Mouse (Mus musculus) cortical plate, adult 2 months (tissue): Measurements from ENCODE around the gene Sap30l. TPM values are rescaled to one million over a fixed set of nuclear protein-coding genes. Genes with fewer than 3 reads are reported as not detected.

Experiments used
- H3K27ac ChIP-seq: fragments of 200-500 bp; 2 replicates; pipeline ENCODE4 v1.5.1; 2012; ENCODE audit warnings: low read length, control low read depth, inconsistent platforms; ENCODE audit not compliant: insufficient read depth
- H3K4me1 ChIP-seq: fragments of 200-500 bp; 2 replicates; pipeline ENCODE4 v1.6.1; 2011; ENCODE audit warnings: low read length; ENCODE audit not compliant: control insufficient read depth, insufficient read depth
- H3K4me3 ChIP-seq: fragments of 200-500 bp; 2 replicates; pipeline ENCODE4 v1.5.1; 2011; ENCODE audit warnings: mild to moderate bottlenecking, low read length, control low read depth; ENCODE audit not compliant: insufficient read depth
- CTCF ChIP-seq: fragments of 200-500 bp; IDR thresholded peaks from 2 replicates; pipeline ENCODE4 v1.5.1; 2011; ENCODE audit warnings: mild to moderate bottlenecking, control low read depth, low read length; ENCODE audit not compliant: insufficient read depth; ENCODE audit errors: extremely low read depth
- POLR2A ChIP-seq: fragments of 200-500 bp; IDR thresholded peaks from 2 replicates; pipeline ENCODE4 v1.6.1; 2011; ENCODE audit warnings: mild to moderate bottlenecking, low read length, control low read depth; ENCODE audit not compliant: insufficient read depth; ENCODE audit errors: extremely low read depth
- polyA plus RNA-seq: library from polyadenylated mRNA; depleted of rRNA; stranded (reverse); fragments of >200 nt; gene quantifications from 2 replicates; pipeline ENCODE4 v1.2.3, GENCODE M21; 2012

Sap30l gene
- polyA plus RNA-seq, 1 experiment: 37.7 TPM

GRCm38 (mm10) chr11:57773479-57773878 is 28.0 kb upstream of the Sap30l start:
- TF ChIP-seq POLR2A: no peak
- TF ChIP-seq CTCF: no peak
- Histone ChIP-seq H3K4me1 (no peaks in the 10 kb centered on the region), H3K27ac (no peak overlapping the region), H3K4me3 (no peak overlapping the region)

- no peak overlapping the region for H3K27ac ChIP-seq
- H3K4me1 ChIP-seq: no peaks in the 10 kb centered on the region
- TF ChIP-seq POLR2A (no peak), CTCF (no peak)
- no peak overlapping the region for H3K4me3 ChIP-seq
Measured at GRCm38 (mm10) chr11:57773936-57774335, 27.5 kb upstream of the Sap30l start.

GRCm38 (mm10) chr11:57775868-57776267 is 25.6 kb upstream of the Sap30l start:
- Histone ChIP-seq H3K4me3 (no peak overlapping the region), H3K27ac (no peak overlapping the region), H3K4me1 (no peaks in the 10 kb centered on the region)
- no peak for TF ChIP-seq CTCF

- H3K4me1 ChIP-seq: no peaks in the 10 kb centered on the region
- TF ChIP-seq POLR2A (no peak), CTCF (no peak)
- no peak overlapping the region for H3K4me3 ChIP-seq
- H3K27ac ChIP-seq: no peak overlapping the region
Measured at GRCm38 (mm10) chr11:57776546-57776945, 24.9 kb upstream of the Sap30l start.

GRCm38 (mm10) chr11:57778349-57778748 is 23.1 kb upstream of the Sap30l start:
- Histone ChIP-seq H3K27ac (no peak overlapping the region), H3K4me3 (no peak overlapping the region), H3K4me1 (no peaks in the 10 kb centered on the region)
- TF ChIP-seq CTCF (peak; percentile 93), POLR2A (no peak)

GRCm38 (mm10) chr11:57779824-57780223 is 21.6 kb upstream of the Sap30l start:
- Histone ChIP-seq H3K4me1 (no peaks in the 10 kb centered on the region), H3K27ac (no peak overlapping the region), H3K4me3 (no peak overlapping the region)
- no peak for TF ChIP-seq POLR2A
- TF ChIP-seq CTCF: no peak

GRCm38 (mm10) chr11:57786616-57787418 is 14.6 kb upstream of the Sap30l start:
- no peak overlapping the region for H3K27ac ChIP-seq
- H3K4me3 ChIP-seq: no peak overlapping the region
- no peaks in the 10 kb centered on the region for H3K4me1 ChIP-seq
- TF ChIP-seq POLR2A (no peak), CTCF (peak; percentile 38)

GRCm38 (mm10) chr11:57787913-57788312 is 13.5 kb upstream of the Sap30l start:
- Histone ChIP-seq H3K27ac (no peak overlapping the region), H3K4me1 (no peaks in the 10 kb centered on the region), H3K4me3 (no peak overlapping the region)
- TF ChIP-seq POLR2A (no peak), CTCF (peak; percentile 59)

- Histone ChIP-seq H3K4me1 (no peaks in the 10 kb centered on the region), H3K4me3 (no peak overlapping the region), H3K27ac (no peak overlapping the region)
- TF ChIP-seq POLR2A: no peak
- TF ChIP-seq CTCF: no peak
Measured at GRCm38 (mm10) chr11:57790866-57791535, 10.4 kb upstream of the Sap30l start.

GRCm38 (mm10) chr11:57795086-57795485 is 6.4 kb upstream of the Sap30l start:
- Histone ChIP-seq H3K27ac (no peak overlapping the region), H3K4me3 (no peak overlapping the region), H3K4me1 (no peaks in the 10 kb centered on the region)
- TF ChIP-seq POLR2A (no peak), CTCF (no peak)
